Mouse (Mus musculus) T-cell, adult 66 days (primary cell): ENCODE measurements around the gene Chrna1. TPM values are rescaled to one million over a fixed set of nuclear protein-coding genes. Genes with fewer than 3 reads are reported as not detected.

Experiments
- total RNA-seq, 2 experiments: library from RNA; stranded (reverse); gene quantifications; 3 replicates in 1 of 2; 4 replicates in 1 of 2; pipeline ENCODE4 v1.2.4; 2023

The Chrna1 gene
- total RNA-seq: under 1 TPM in 1 of 2 experiments, not detected in 1; 0.18 TPM

DNA sequence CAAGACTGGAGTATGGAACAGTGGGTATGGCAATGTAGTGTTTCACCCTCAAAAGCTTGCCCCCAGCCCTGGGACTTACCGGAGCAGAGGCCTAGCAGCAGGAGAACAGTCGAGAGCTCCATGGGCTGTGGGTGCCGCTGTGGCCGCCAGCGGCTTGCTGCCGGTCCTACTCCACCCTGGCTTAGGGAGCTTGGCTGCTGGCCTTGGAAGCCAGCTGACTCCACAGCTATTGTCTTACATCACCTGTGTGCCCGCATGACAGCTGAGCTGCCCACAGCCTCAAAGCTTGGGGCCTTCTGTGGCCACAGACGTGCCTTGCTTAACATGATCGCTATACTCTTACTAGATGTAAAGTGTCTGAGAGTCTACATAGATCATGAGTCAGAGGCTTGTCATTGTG, at the start of gene Chrna1:
TSS of gene Chrna1 (minus strand) at position 173 of the 400 bp plus-strand sequence.

DNA sequence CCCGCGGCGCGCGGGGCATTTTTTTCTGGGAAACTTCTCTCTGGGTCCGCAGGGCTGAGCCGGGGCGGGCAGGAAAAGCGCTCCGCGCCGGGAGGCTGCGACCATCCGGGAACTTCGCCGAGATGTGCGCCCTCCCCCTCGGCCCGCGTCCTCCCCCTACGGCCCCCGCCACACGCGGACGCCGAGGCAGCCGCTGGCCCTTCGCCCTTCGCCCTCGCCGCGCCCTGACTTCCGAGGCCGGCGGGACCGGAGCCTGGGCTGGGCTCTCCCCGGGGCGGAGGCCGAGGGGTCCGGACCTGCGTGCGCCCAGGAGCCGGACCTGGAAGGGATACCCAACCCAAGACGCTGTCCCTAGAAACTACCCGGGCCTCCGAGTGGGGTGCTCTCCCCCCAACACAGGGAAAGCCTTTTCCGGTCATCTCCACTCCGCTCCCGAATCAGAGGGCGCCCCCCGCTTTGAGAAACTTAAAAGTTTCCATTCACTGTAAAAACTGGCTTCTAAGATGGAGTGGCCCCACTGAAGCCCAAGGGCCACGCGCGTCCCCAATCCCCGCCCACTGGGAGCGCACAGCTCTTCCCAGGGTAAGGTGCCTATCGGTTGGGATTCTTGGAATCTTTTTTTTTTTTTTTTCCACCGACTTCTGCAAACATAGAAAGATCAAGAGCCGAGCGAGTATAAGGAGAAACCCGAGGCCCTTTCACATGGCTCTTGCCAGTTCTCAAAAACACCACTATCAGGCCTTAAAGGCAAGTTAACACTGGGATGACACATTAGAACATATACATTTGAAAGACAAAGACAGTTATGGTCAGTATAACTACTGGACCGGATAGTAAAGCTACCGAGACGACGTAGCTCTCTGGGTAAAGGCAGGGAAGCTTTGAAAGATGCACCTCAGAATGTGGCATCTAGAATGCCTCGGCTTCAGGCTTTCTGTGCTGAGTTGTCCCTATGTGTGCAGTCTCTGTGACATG, 50.5 kb downstream of the Chrna1 start, which contains the start of gene Wipf1:
TSS of gene Wipf1 (minus strand) at position 379 of the 975 bp plus-strand sequence.

Other genes with a start within 250 kb of the Chrna1 start
- gene Gpr155, start 193.8 kb downstream of the Chrna1 start, total RNA-seq: 10 to 100 TPM; 12.8 to 12.9 TPM
- 100 to 1,000 TPM; 203 to 214 TPM for gene Wipf1, start 50.6 kb downstream of the Chrna1 start, total RNA-seq
- under 1 TPM in 1 of 2 experiments, not detected in 1; 0.50 TPM for gene Chn1, start 195.0 kb upstream of the Chrna1 start, total RNA-seq